Mouse (Mus musculus) mesoderm, embryonic 11.5 days (tissue): Measurements from ENCODE around the gene Aadat.
"Not testable (repeated sequence)": the region's sequence is repeated elsewhere in the genome, so short reads cannot be mapped to it uniquely, and the experiment has no call there.

Source experiments
- DNase-seq: peaks from one replicate; pipeline ENCODE4 v3.0.0-alpha.2; 2012; ENCODE audit warnings: low read depth, low spot score

The Aadat gene

GRCm38 (mm10) chr8:60505653-60506521 lies at the start of gene Aadat:
Gene Aadat (plus strand): TSS chr8:60505932.
- DNase-seq: peak; percentile 89

DNA sequence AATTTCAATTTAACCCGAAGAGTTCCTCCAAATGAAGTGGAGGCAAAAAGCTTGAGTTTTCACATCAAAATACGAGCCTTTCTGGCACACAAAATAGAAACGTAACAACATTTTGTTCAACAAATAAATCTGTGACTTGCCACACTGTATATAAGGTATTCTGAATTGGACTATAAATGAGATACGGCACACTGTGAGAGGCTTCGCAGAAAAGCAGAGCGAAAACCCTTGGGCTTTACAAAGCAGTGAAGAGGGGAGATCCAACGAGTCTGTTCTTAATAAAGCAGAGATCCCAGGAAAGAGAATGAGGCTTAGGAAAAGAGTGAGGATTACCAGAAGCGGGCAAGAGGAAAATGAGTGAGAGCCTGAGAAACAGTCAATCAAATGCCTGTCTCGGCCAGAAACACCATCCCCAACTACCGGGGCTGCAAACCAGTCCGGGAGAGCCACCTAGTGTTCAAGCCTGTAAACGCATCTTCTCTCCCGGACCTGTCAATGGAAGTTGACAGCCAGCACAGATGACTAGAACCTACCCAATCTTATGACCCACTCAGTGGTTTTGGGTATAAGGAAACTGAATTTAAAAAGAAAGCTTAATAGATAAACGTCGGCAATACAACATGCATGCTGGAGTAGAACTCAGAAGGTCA lies 38.9 kb upstream of the Aadat start:
- DNase-seq: peak; percentile 73

DNA sequence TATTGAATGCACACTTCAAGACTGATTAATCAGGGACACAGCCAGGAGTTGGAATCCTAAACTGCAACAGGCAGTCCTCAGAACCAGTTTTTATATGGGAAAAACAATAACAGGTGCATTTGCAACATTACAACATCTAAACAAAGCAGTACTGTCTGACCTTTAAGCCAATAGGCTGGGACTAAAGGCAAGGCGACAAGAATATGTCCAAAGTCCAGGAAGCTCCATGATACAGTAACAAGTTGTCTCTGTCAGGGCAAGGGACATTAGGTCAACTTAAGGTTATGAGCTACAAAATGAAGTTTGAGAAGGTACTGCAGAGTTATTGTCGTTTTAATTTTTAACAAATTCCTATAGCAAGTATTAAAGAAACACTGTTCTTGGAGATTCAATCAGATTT lies 15.6 kb upstream of the Aadat start:
- DNase-seq: no peak

- DNase-seq: no peak
Measured at GRCm38 (mm10) chr8:60491871-60492270, 13.9 kb upstream of the Aadat start.

- no peak for DNase-seq
Measured at GRCm38 (mm10) chr8:60492471-60492870, 13.3 kb upstream of the Aadat start.

- no peak for DNase-seq
Measured at GRCm38 (mm10) chr8:60494606-60495005, 11.1 kb upstream of the Aadat start.

DNA sequence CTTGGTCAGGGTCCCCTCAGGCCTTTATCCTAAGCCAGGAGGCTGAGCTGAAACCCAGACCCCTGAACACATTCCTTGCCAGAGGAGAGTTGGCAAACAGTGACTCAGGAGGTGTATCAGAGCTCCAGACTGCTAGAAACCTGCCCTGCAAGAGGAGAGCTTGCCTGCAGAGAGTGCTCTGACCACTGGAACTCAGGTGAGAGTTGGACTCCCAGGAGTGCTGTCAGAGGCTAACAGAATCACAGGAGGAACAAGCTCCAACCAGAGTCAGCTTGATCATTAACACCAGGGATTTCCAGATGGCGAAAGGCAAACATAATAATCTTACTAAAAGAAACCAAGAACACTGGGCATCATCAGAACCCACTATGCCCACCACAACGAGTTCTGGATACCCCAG lies 10.7 kb upstream of the Aadat start:
- not testable (repeated sequence) for DNase-seq

- DNase-seq: no peak
Measured at GRCm38 (mm10) chr8:60503098-60503497, 2.6 kb upstream of the Aadat start, which contains the start of gene Gm10283. Gene Gm10283 (minus strand): TSS chr8:60503198.

GRCm38 (mm10) chr8:60518286-60518685 lies 12.6 kb downstream of the Aadat start:
- peak; percentile 4 for DNase-seq

GRCm38 (mm10) chr8:60534945-60535344 lies 29.2 kb downstream of the Aadat start:
- no peak for DNase-seq

- DNase-seq: no peak
Measured at GRCm38 (mm10) chr8:60566783-60567182, 61.1 kb downstream of the Aadat start.

GRCm38 (mm10) chr8:60577231-60577630 lies 71.5 kb downstream of the Aadat start:
- no peak for DNase-seq

- DNase-seq: no peak
Measured at GRCm38 (mm10) chr8:60583369-60583768, 77.6 kb downstream of the Aadat start.

DNA sequence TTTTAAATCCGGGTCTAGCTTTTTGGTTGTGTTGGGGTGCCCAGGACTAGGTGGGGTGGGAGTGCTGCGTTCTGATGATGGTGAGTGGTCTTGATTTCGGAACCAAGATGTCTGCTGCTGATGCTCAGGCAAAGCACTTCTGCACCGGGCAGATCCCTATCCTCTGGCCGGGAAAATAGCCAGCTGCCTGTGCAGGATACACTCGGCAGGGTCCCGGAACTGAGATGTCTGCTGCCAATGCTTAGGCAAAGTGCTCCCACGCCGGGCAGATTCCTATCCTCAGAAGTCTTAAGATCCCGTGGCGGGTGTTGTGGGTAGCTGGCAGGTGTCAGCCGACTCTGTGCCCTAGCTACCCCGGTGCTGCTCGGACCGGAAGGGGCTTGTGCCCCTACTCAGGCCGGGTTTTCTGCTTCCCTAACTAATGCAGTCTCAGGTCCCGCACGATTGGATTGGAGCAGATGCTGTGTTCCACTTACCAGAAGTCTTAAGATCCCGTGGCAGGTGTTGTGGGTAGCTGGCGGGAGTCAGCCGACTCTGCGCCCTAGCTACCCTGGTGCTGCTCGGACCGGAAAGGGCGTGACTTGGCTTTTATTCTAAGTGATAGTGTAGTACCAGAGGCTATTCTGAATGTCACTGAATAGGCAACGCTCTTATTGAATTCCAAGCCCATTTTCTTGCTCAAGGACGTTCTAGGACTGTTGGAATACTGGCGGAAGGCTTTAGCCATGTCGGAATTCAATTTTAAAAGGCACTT lies 85.8 kb downstream of the Aadat start:
- not testable (repeated sequence) for DNase-seq

- DNase-seq: peak; percentile 26
Measured at GRCm38 (mm10) chr8:60594761-60595160, 89.0 kb downstream of the Aadat start.
